Comparison of ENCODE assay signal across 10 mouse cellular contexts in genomic region chr8:3411901-3412301, GRCm38 (mm10). TPM values are rescaled to one million over a fixed set of nuclear protein-coding genes. Genes with fewer than 3 reads are reported as not detected.
A peak's percentile ranks its signal among the peaks of the same experiment; 100 is the strongest.
DNase-seq lines count a peak whose midpoint lies in the region; ATAC-seq lines count a peak whose summit lies in the region.
"Had no signal": no experiment of that assay in that cellular context is flagged by ENCODE, and none has a peak within 500 bp of the region (broad histone marks: within the 10 kb centered on the region; RNA-seq: fewer than 3 reads in every experiment).

No protein-coding gene starts in this region.

- H3K9me3 ChIP-seq in stomach, embryonic 14.5 days (ENCODE audit: control insufficient read depth, low read depth, low read length), result no peaks in the 10 kb centered on the region
- H3K9me3 ChIP-seq: neural tube, embryonic 13.5 days had no signal

- no peak overlapping the region for H3K9ac ChIP-seq in stomach, embryonic 14.5 days (replicated peaks; ENCODE audit: low read depth, low read length)
- H3K9ac ChIP-seq: neural tube, embryonic 13.5 days had no signal

- peak; percentile 17 to 39 for DNase-seq in kidney, adult 8-10 months
- no peak for DNase-seq in kidney, postnatal 25 days
- DNase-seq in c-Kit-positive CD71-positive TER-119-positive erythroid progenitor cells, embryonic 14.5 days (ENCODE audit: low spot score), result peak; percentile 72
- peak; percentile 31 to 40 for DNase-seq in kidney, postnatal 36 days
- no peak for DNase-seq in right cerebral cortex, postnatal 10 days (ENCODE audit: low spot score in 2 of 2)
- DNase-seq in layer of hippocampus, postnatal 14 days (ENCODE audit: low spot score in 2 of 2), result no peak
- DNase-seq in thymus, postnatal 14 days, result no peak

- no peaks in the 10 kb centered on the region for H3K36me3 ChIP-seq in stomach, embryonic 14.5 days (ENCODE audit: control insufficient read depth, insufficient read depth, low read length)
- H3K36me3 ChIP-seq: neural tube, embryonic 13.5 days had no signal

- ATAC-seq in stomach, embryonic 14.5 days (ENCODE audit: insufficient number of reproducible peaks, insufficient read depth, low FRiP score, low read depth), result peak; percentile 25; the same call in 1 of the 2 replicates

- no peaks in the 10 kb centered on the region for H3K27me3 ChIP-seq in stomach, embryonic 14.5 days (ENCODE audit: control insufficient read depth, insufficient read depth, low read length)
- H3K27me3 ChIP-seq: neural tube, embryonic 13.5 days had no signal

- H3K4me1 ChIP-seq in stomach, embryonic 14.5 days (ENCODE audit: control insufficient read depth, insufficient read depth, low read length), result peaks cover 14% of the 10 kb centered on the region; the same call in 1 of the 2 replicates

- no peak overlapping the region for H3K4me3 ChIP-seq in stomach, embryonic 14.5 days (ENCODE audit: low read depth, low read length)
- H3K4me3 ChIP-seq: erythroblast, embryonic 14.5 days; neural tube, embryonic 13.5 days had no signal

- 66% methylated on average over 7 of the region's 7 CpGs for WGBS in stomach, embryonic 14.5 days

- H3K4me2 ChIP-seq in stomach, embryonic 14.5 days (replicated peaks; ENCODE audit: low read depth, low read length), result no peak overlapping the region
- H3K4me2 ChIP-seq: neural tube, embryonic 13.5 days had no signal

- H3K27ac ChIP-seq in stomach, embryonic 14.5 days (ENCODE audit: low read length), result no peak overlapping the region
- H3K27ac ChIP-seq: neural tube, embryonic 13.5 days had no signal

RNA-seq across cellular contexts. Expression of gene Arhgef18, which starts 19.1 kb away (rescaled TPM):
- 9.6 and 13.2 TPM in 2 replicates for polyA plus RNA-seq in stomach, embryonic 14.5 days (2014; fragmentation: Nextera tagmentation; extraction: Ambion mirVana)
- total RNA-seq in layer of hippocampus, postnatal 14 days (2021), result 10 to 100 TPM; 34.5 to 39.5 TPM

RNA-seq across cellular contexts. Expression of gene Pex11g, which starts 55.6 kb away (rescaled TPM):
- polyA plus RNA-seq in stomach, embryonic 14.5 days (2014; fragmentation: Nextera tagmentation; extraction: Ambion mirVana), result 3.9 and 6.2 TPM in 2 replicates
- total RNA-seq in layer of hippocampus, postnatal 14 days (2021), result 1 to 10 TPM in 1 of 2 experiments, under 1 TPM in 1; 0.91 to 1.8 TPM

RNA-seq across cellular contexts. Expression of gene A430078G23Rik, which starts 58.7 kb away (rescaled TPM):
- polyA plus RNA-seq in stomach, embryonic 14.5 days (2014; fragmentation: Nextera tagmentation; extraction: Ambion mirVana), result 0.27 and 0.39 TPM in 2 replicates
- total RNA-seq in layer of hippocampus, postnatal 14 days (2021), result under 1 TPM; 0.14 to 0.36 TPM
- polyA plus RNA-seq: erythroblast, embryonic 14.5 days; neural tube, embryonic 13.5 days had no signal

RNA-seq across cellular contexts. Expression of gene Tex45, which starts 58.8 kb away (rescaled TPM):
- polyA plus RNA-seq in stomach, embryonic 14.5 days (2014; fragmentation: Nextera tagmentation; extraction: Ambion mirVana), result not detected in 2 replicates
- under 1 TPM in 1 of 2 experiments, not detected in 1; 0.28 TPM for total RNA-seq in layer of hippocampus, postnatal 14 days (2021)
- polyA plus RNA-seq: erythroblast, embryonic 14.5 days had no signal

Comparison
In these comparisons a context has a peak if more than half of its experiments do, and no peak if none do; other contexts are left out.
1. DNase-seq: peak in kidney, adult 8-10 months (2 of 2), c-Kit-positive CD71-positive TER-119-positive erythroid progenitor cells, embryonic 14.5 days (single experiment) and kidney, postnatal 36 days (2 of 2); none in kidney, postnatal 25 days (0 of 2), right cerebral cortex, postnatal 10 days (0 of 2), layer of hippocampus, postnatal 14 days (0 of 2) and thymus, postnatal 14 days (single experiment).